Mouse (Mus musculus) ovary, postnatal 14 days (tissue): ENCODE data around the gene Nppa.

ENCODE experiments used
- DNase-seq: peaks from one replicate; pipeline ENCODE4 v3.0.0; 2022; ENCODE audit warnings: low spot score

Nppa gene

GRCm38 (mm10) chr4:148051046-148051776 is 50.7 kb downstream of the Nppa start:
- no peak for DNase-seq
